Mouse (Mus musculus) urinary bladder, postnatal 36 days (tissue): ENCODE measurements around the gene Frmd8.
A peak's percentile ranks its signal among the peaks of the same experiment; 100 is the strongest.

ENCODE experiments used
- DNase-seq, 2 experiments: peaks; one replicate each; pipeline ENCODE4 v3.0.0; 2022; ENCODE audit warnings: low spot score in 2 of 2, mixed read lengths in 1 of 2

The Frmd8 gene

GRCm38 (mm10) chr19:5807740-5808139 is 67.3 kb downstream of the Frmd8 start:
- DNase-seq, result no peak

GRCm38 (mm10) chr19:5806809-5807205 is 68.3 kb downstream of the Frmd8 start:
- DNase-seq, result no peak

- DNase-seq, result peak in 1 of 2 experiments; percentile 60
Observed at GRCm38 (mm10) chr19:5806051-5806808, 68.8 kb downstream of the Frmd8 start.

GRCm38 (mm10) chr19:5804371-5804899 is 70.6 kb downstream of the Frmd8 start:
- no peak for DNase-seq

- no peak for DNase-seq
Observed at GRCm38 (mm10) chr19:5803881-5804279, 71.2 kb downstream of the Frmd8 start.

- DNase-seq, result peak; percentile 99
Observed at GRCm38 (mm10) chr19:5803041-5803880, 71.8 kb downstream of the Frmd8 start.

GRCm38 (mm10) chr19:5802787-5803040 is 72.4 kb downstream of the Frmd8 start:
- DNase-seq, result no peak

- peak; percentile 96 for DNase-seq
Observed at GRCm38 (mm10) chr19:5802011-5802786, 72.9 kb downstream of the Frmd8 start.

GRCm38 (mm10) chr19:5801432-5801964 is 73.6 kb downstream of the Frmd8 start:
- DNase-seq, result no peak

GRCm38 (mm10) chr19:5800632-5801431 is 74.2 kb downstream of the Frmd8 start:
- DNase-seq, result no peak

- DNase-seq, result no peak
Observed at GRCm38 (mm10) chr19:5800350-5800631, 74.8 kb downstream of the Frmd8 start.
